Mouse (Mus musculus): Measurements from ENCODE around the gene Heatr3. TPM values are rescaled to one million over a fixed set of nuclear protein-coding genes. Genes with fewer than 3 reads are reported as not detected.

Heatr3 gene
- polyA plus RNA-seq, 1 experiment from 2014 or later: 24.3 TPM

Small RNA genes within 50 kb of the gene (microRNA-seq; reads per million reads assigned to microRNA genes)
- 0.84 reads per million for gene Mir7071

Other genes starting within 250 kb of the Heatr3 start
- 3.6 and 6.6 TPM in 2 replicates for gene Zfp423, start 178.3 kb upstream of the Heatr3 start, polyA plus RNA-seq (2015; fragmentation: Nextera tagmentation; extraction: Ambion mirVana)
- 40.6 and 41.5 TPM in 2 replicates for gene Cnep1r1, start 19.1 kb upstream of the Heatr3 start, polyA plus RNA-seq (2015; fragmentation: Nextera tagmentation; extraction: Ambion mirVana)
- 5.3 and 6.9 TPM in 2 replicates for gene Tent4b, start 61.4 kb downstream of the Heatr3 start, polyA plus RNA-seq (2015; fragmentation: Nextera tagmentation; extraction: Ambion mirVana)
- gene Adcy7, start 134.5 kb downstream of the Heatr3 start, polyA plus RNA-seq (2015; fragmentation: Nextera tagmentation; extraction: Ambion mirVana): 2.7 and 5.9 TPM in 2 replicates
- gene Brd7, start 224.3 kb downstream of the Heatr3 start, polyA plus RNA-seq (2015; fragmentation: Nextera tagmentation; extraction: Ambion mirVana): 63.6 and 69.1 TPM in 2 replicates

Measured in heart, embryonic 15.5 days (tissue).